Mouse (Mus musculus) embryonic fibroblast, embryonic 13.5 days (primary cell): ENCODE results near the gene Selenof.

Source experiments
- CTCF ChIP-seq: IDR thresholded peaks from 2 replicates; pipeline ENCODE4 v1.5.1; 2011; ENCODE audit warnings: mild to moderate bottlenecking, control low read depth, low read length, moderate library complexity, borderline replicate concordance; ENCODE audit not compliant: insufficient read depth
- POLR2A ChIP-seq: IDR thresholded peaks from 2 replicates; pipeline ENCODE4 v1.6.1; 2011; ENCODE audit warnings: low read depth, mild to moderate bottlenecking, control low read depth, low read length, moderate library complexity

GRCm38 (mm10) chr3:144625691-144626090 lies 55.6 kb downstream of the Selenof start:
- TF ChIP-seq CTCF = no peak
- TF ChIP-seq POLR2A = no peak
